11 mouse cellular contexts compared by ENCODE assay signal in the genomic region with DNA sequence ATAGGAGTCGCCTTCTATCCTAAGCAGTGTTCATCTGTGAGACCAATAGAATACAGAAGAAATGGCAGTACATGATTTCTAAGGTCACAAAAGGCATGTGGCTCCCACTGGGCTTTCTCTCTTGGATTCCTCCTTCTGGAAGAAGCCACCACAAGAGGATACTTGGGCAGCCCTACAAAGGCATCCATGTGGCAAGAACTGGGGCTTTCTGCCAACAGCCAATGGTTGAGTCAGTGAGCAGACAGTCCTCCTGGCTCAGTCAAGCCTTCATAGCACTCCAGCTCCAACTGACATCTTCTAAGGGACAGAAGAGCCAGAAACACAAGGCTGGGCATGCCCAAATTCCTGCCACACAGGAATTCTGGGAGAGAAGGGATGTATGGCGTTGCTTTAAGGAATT.
A peak's percentile ranks its signal among the peaks of the same experiment; 100 is the strongest.
DNase-seq lines count a peak whose midpoint lies in the region; ATAC-seq and TF ChIP-seq lines count a peak whose summit lies in the region.
"Had no signal": no experiment of that assay in that cellular context is flagged by ENCODE, and none has a peak within 500 bp of the region (broad histone marks: within the 10 kb centered on the region; RNA-seq: fewer than 3 reads in every experiment).

No protein-coding gene starts in this region.

- WGBS in midbrain, postnatal 0 days: 90% methylated on average over 2 of the region's 2 CpGs
- WGBS in midbrain, embryonic 14.5 days: 99% methylated on average over 2 of the region's 2 CpGs
- 94% methylated on average over 2 of the region's 2 CpGs for WGBS in forebrain, embryonic 10.5 days

- H3K9ac ChIP-seq in midbrain, postnatal 0 days (replicated peaks; ENCODE audit: low read length, poor library complexity, severe bottlenecking): no peak overlapping the region
- H3K9ac ChIP-seq in midbrain, embryonic 14.5 days (replicated peaks; ENCODE audit: low read length): no peak overlapping the region

- no peak overlapping the region for H3K27ac ChIP-seq in midbrain, postnatal 0 days (ENCODE audit: low read depth, low read length)
- H3K27ac ChIP-seq in midbrain, embryonic 14.5 days (replicated peaks; ENCODE audit: low read depth, low read length): no peak overlapping the region
- no peak overlapping the region for H3K27ac ChIP-seq in forebrain, embryonic 10.5 days
- H3K27ac ChIP-seq: left cerebral cortex, adult 2 months had no signal

- no peaks in the 10 kb centered on the region for H3K36me3 ChIP-seq in midbrain, postnatal 0 days (ENCODE audit: insufficient read depth, low read length)
- H3K36me3 ChIP-seq in midbrain, embryonic 14.5 days (ENCODE audit: control insufficient read depth, insufficient read depth, low read length): no peaks in the 10 kb centered on the region
- peaks cover 2% of the 10 kb centered on the region; the same call in 1 of the 2 replicates for H3K36me3 ChIP-seq in forebrain, embryonic 10.5 days (replicated peaks)

- H3K4me3 ChIP-seq in midbrain, postnatal 0 days (ENCODE audit: low read depth, low read length): no peak overlapping the region
- H3K4me3 ChIP-seq in midbrain, embryonic 14.5 days (replicated peaks; ENCODE audit: low read depth, low read length): no peak overlapping the region
- H3K4me3 ChIP-seq in forebrain, embryonic 10.5 days: no peak overlapping the region
- H3K4me3 ChIP-seq: left cerebral cortex, adult 2 months had no signal

- no peak for ATAC-seq in midbrain, postnatal 0 days (ENCODE audit: low FRiP score)
- no peak for ATAC-seq in midbrain, embryonic 14.5 days (ENCODE audit: low FRiP score, low TSS enrichment)
- ATAC-seq: activated CD4-positive, CD25-positive, alpha-beta regulatory T cell, adult 4 months; hindbrain, embryonic 16.5 days had no signal

- no peak overlapping the region for H3K4me2 ChIP-seq in midbrain, postnatal 0 days (ENCODE audit: low read depth, low read length, poor library complexity, severe bottlenecking)
- no peak overlapping the region for H3K4me2 ChIP-seq in midbrain, embryonic 14.5 days (ENCODE audit: low read length)

- H3K4me1 ChIP-seq in midbrain, postnatal 0 days (ENCODE audit: insufficient read depth, low read length): no peaks in the 10 kb centered on the region
- no peaks in the 10 kb centered on the region for H3K4me1 ChIP-seq in midbrain, embryonic 14.5 days (ENCODE audit: control insufficient read depth, insufficient read depth, low read length)
- no peaks in the 10 kb centered on the region for H3K4me1 ChIP-seq in forebrain, embryonic 10.5 days

- no peaks in the 10 kb centered on the region for H3K27me3 ChIP-seq in midbrain, postnatal 0 days (ENCODE audit: insufficient read depth, low read length)
- no peaks in the 10 kb centered on the region for H3K27me3 ChIP-seq in midbrain, embryonic 14.5 days (ENCODE audit: control insufficient read depth, insufficient read depth, low read length)
- no peaks in the 10 kb centered on the region for H3K27me3 ChIP-seq in forebrain, embryonic 10.5 days (ENCODE audit: poor library complexity, severe bottlenecking)

- DNase-seq in adrenal gland, adult 2 months: peak; percentile 32
- no peak for DNase-seq in adrenal gland, postnatal 4 days (ENCODE audit: low spot score in 2 of 2)
- DNase-seq in midbrain, postnatal 0 days (ENCODE audit: low spot score): peak; percentile 28
- DNase-seq in midbrain, embryonic 14.5 days: no peak
- peak; percentile 88 for DNase-seq in cerebellum, postnatal 14 days
- peak; percentile 64 for DNase-seq in lung, postnatal 36 days
- DNase-seq in forebrain, embryonic 10.5 days (ENCODE audit: extremely low spot score, low spot score): no peak
- no peak for DNase-seq in c-Kit-positive CD71-positive TER-119-positive erythroid progenitor cells, embryonic 14.5 days (ENCODE audit: low spot score)

- TF ChIP-seq CTCF in midbrain, postnatal 0 days (IDR thresholded peaks at IDR 0.05): no peak

- no peaks in the 10 kb centered on the region for H3K9me3 ChIP-seq in midbrain, postnatal 0 days (ENCODE audit: low read length)
- no peaks in the 10 kb centered on the region for H3K9me3 ChIP-seq in midbrain, embryonic 14.5 days (ENCODE audit: control insufficient read depth, low read length)
- H3K9me3 ChIP-seq in forebrain, embryonic 10.5 days: no peaks in the 10 kb centered on the region

Comparison
In these comparisons a context has a peak if more than half of its experiments do, and no peak if none do; other contexts are left out.
1. DNase-seq: peak in adrenal gland, adult 2 months (single experiment), midbrain, postnatal 0 days (single experiment), cerebellum, postnatal 14 days (2 of 2) and lung, postnatal 36 days (single experiment); none in adrenal gland, postnatal 4 days (0 of 2), midbrain, embryonic 14.5 days (single experiment), forebrain, embryonic 10.5 days (single experiment) and c-Kit-positive CD71-positive TER-119-positive erythroid progenitor cells, embryonic 14.5 days (single experiment).